Mouse (Mus musculus) bone marrow macrophage, adult 2 months (primary cell): ENCODE results near the gene Gprc5d.

ENCODE experiments used
- CTCF ChIP-seq: IDR thresholded peaks from 2 replicates; pipeline ENCODE4 v1.5.1; 2012; ENCODE audit warnings: low read depth, mild to moderate bottlenecking, low read length, moderate library complexity
- POLR2A ChIP-seq: IDR thresholded peaks from 2 replicates; pipeline ENCODE4 v1.6.1; 2012; ENCODE audit warnings: mild to moderate bottlenecking, low read depth, low read length, borderline replicate concordance

DNA sequence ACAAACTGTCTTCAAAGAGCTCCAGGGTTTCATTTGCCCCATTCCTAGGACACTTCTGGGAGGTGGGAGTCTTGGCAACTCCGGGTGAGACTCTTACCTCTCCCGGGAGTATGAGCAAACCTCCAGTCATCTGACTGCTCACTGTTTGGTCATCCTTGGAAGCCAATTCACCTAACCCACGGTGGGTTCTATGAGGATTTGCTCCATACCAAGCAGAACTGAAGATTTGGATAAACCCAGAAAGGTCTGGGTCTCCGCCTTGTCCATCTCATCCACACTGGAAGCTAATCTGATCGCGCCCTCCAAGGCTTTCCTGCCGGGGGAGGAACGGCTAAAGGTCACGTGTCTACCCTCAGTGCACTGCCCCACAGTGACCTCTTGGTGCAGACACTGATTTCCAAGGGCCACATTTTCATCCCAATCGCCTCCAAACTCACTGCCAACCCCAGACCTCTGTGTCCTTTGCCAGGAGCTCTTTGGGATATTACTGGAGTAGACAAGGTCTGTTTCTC is 34.0 kb downstream of the Gprc5d start:
- TF ChIP-seq CTCF: no peak
- TF ChIP-seq POLR2A: no peak
